Mouse (Mus musculus) midbrain, embryonic 13.5 days (tissue): Measurements from ENCODE around the gene Styk1. TPM values are rescaled to one million over a fixed set of nuclear protein-coding genes. Genes with fewer than 3 reads are reported as not detected.

Experiments
- ATAC-seq: fragments of 200-750 bp; cut with Nextera tagmentation; 2 replicates; pipeline ENCODE4 v1.8.0; 2017; ENCODE audit warnings: mild to moderate bottlenecking, moderate TSS enrichment, moderate library complexity
- H3K27ac ChIP-seq: fragments of 300-500 bp; sonication (generic); 2 replicates; pipeline ENCODE4 v1.5.1; 2015; ENCODE audit warnings: inconsistent platforms, mild to moderate bottlenecking, moderate library complexity
- H3K27me3 ChIP-seq: fragments of 300-500 bp; sonication (generic); 2 replicates; pipeline ENCODE4 v1.6.1; 2015; ENCODE audit warnings: mild to moderate bottlenecking, inconsistent platforms
- H3K36me3 ChIP-seq: fragments of 300-500 bp; sonication (generic); 2 replicates; pipeline ENCODE4 v1.6.1; 2015; ENCODE audit warnings: mild to moderate bottlenecking, inconsistent platforms
- H3K4me1 ChIP-seq: fragments of 300-500 bp; sonication (generic); replicated peaks from 2 replicates; pipeline ENCODE4 v1.6.1; 2015; ENCODE audit warnings: inconsistent platforms
- H3K4me2 ChIP-seq: fragments of 300-500 bp; sonication (generic); replicated peaks from 2 replicates; pipeline ENCODE4 v1.6.1; 2015; ENCODE audit warnings: moderate library complexity, mild to moderate bottlenecking, inconsistent platforms
- H3K4me3 ChIP-seq: fragments of 300-500 bp; sonication (generic); replicated peaks from 2 replicates; pipeline ENCODE4 v1.5.1; 2015; ENCODE audit warnings: mild to moderate bottlenecking, inconsistent platforms
- H3K9ac ChIP-seq: fragments of 300-500 bp; sonication (generic); replicated peaks from 2 replicates; pipeline ENCODE4 v1.6.1; 2015; ENCODE audit warnings: mild to moderate bottlenecking, inconsistent platforms
- H3K9me3 ChIP-seq: fragments of 300-500 bp; sonication (generic); 2 replicates; pipeline ENCODE4 v1.6.1; 2016; ENCODE audit warnings: mild to moderate bottlenecking, inconsistent platforms
- WGBS: fragments of 180-500 bp; shearing (Covaris S2); methylation state at CpG from one replicate; pipeline ENCODE4 v1.1.7; 2015; 5-methylcytosine and 5-hydroxymethylcytosine counted together
- polyA plus RNA-seq: library from polyadenylated mRNA; unstranded; fragments of >200 nt; fragmentation: Nextera tagmentation; extraction: Ambion mirVana; gene quantifications from 2 replicates; pipeline ENCODE4 v1.2.1, GENCODE M21; 2015

The Styk1 gene
- polyA plus RNA-seq = 1.2 and 1.6 TPM in 2 replicates

- Histone ChIP-seq H3K4me3 (peak within 1 kb of the TSS; percentile 31), H3K36me3 (no peaks in the 10 kb centered on the region), H3K4me1 (peaks cover 4% of the 10 kb centered on the region; the same call in 1 of the 2 replicates), H3K9me3 (no peaks in the 10 kb centered on the region), H3K27ac (no peak within 1 kb of the TSS), H3K27me3 (no peaks in the 10 kb centered on the region), H3K4me2 (peak within 1 kb of the TSS; percentile 59), H3K9ac (peak within 1 kb of the TSS; percentile 39; the same call in 1 of the 2 replicates)
- 3% methylated on average over 16 of the region's 16 CpGs for WGBS
- peak; percentile 93 for ATAC-seq
Measured at GRCm38 (mm10) chr6:131353352-131353919, at the start of gene Styk1. Gene Styk1, minus strand, starts transcription at chr6:131353597.

DNA sequence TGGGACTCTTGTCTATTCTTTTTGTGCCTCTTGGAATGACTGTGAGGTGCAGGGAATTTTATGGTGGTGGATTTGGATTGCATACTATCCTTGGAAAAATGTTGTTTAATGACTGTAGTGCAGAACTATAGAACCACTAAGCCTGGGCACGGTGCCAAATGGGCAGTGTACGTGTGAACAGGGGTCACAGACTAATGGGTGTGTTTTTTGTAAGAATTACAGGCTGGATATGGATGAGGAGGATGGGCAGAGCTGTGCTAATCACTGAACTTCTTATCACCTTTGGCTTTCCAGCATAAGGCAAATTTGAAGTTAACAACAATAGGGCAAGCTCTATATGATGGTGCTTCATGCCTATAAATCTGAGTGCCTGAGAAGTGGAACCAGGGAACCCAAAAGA lies 49.6 kb upstream of the Styk1 start:
- Histone ChIP-seq H3K27me3 (no peaks in the 10 kb centered on the region), H3K4me2 (no peak overlapping the region), H3K9ac (no peak overlapping the region), H3K4me1 (no peaks in the 10 kb centered on the region), H3K9me3 (no peaks in the 10 kb centered on the region), H3K4me3 (no peak overlapping the region), H3K27ac (no peak overlapping the region), H3K36me3 (no peaks in the 10 kb centered on the region)
- no peak for ATAC-seq
- 73% methylated on average over 2 of the region's 2 CpGs for WGBS

DNA sequence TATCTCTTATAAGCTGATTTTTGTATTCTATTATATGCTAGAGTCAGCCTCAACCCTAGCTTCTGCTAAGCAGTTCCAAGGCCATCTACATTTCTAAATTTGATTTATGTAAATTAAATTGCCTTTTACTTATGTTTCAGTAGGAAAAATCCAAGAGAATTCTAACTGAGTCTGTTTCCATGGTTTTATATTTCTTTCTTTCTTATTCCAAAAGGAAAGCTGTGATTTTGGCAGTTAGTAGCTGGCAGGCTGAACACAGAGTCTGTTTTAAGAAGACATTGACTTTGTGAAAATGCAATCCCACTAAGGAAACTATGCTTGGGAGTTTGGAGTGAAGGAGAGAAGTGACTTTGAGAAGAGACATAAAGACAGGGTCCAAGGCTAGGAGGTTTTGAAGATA lies 49.2 kb upstream of the Styk1 start:
- Histone ChIP-seq H3K9ac (no peak overlapping the region), H3K9me3 (no peaks in the 10 kb centered on the region), H3K4me1 (no peaks in the 10 kb centered on the region), H3K27ac (no peak overlapping the region), H3K36me3 (no peaks in the 10 kb centered on the region), H3K27me3 (no peaks in the 10 kb centered on the region), H3K4me2 (no peak overlapping the region), H3K4me3 (no peak overlapping the region)
- ATAC-seq = no peak

DNA sequence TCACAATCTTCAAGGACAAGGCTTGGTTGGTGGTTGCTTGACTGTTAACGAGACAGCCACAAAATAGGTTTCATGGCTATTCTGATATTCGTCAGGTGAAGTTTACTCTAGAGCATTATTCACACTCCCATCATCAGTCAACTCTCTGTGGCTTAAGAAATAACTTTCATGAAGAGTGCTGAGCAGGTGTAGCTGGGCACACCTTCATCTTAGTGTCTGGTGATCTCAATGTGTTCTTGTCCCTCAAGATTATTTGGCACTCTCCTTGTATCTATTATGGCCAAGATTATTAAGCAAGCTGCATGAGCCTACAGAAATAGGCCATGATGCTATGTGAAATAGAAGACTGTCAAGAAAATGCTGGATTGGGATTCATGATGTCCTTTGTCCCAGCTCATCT lies 47.9 kb upstream of the Styk1 start:
- WGBS = 79% methylated on average over 2 of the region's 2 CpGs
- Histone ChIP-seq H3K27me3 (no peaks in the 10 kb centered on the region), H3K4me3 (no peak overlapping the region), H3K4me2 (no peak overlapping the region), H3K36me3 (no peaks in the 10 kb centered on the region), H3K4me1 (no peaks in the 10 kb centered on the region), H3K9ac (no peak overlapping the region), H3K9me3 (no peaks in the 10 kb centered on the region), H3K27ac (no peak overlapping the region)
- no peak for ATAC-seq

GRCm38 (mm10) chr6:131396650-131397049 lies 43.3 kb upstream of the Styk1 start:
- no peaks in the 10 kb centered on the region for H3K4me1 ChIP-seq
- H3K36me3 ChIP-seq = no peaks in the 10 kb centered on the region
- H3K4me2 ChIP-seq = no peak overlapping the region
- ATAC-seq = no peak
- no peak overlapping the region for H3K9ac ChIP-seq
- no peak overlapping the region for H3K27ac ChIP-seq
- H3K4me3 ChIP-seq = no peak overlapping the region
- H3K9me3 ChIP-seq = no peaks in the 10 kb centered on the region
- H3K27me3 ChIP-seq = no peaks in the 10 kb centered on the region
- 78% methylated on average over 1 of the region's 1 CpGs for WGBS

- Histone ChIP-seq H3K4me1 (no peaks in the 10 kb centered on the region), H3K9me3 (no peaks in the 10 kb centered on the region), H3K4me3 (no peak overlapping the region), H3K36me3 (no peaks in the 10 kb centered on the region), H3K27ac (no peak overlapping the region), H3K27me3 (no peaks in the 10 kb centered on the region), H3K4me2 (no peak overlapping the region), H3K9ac (no peak overlapping the region)
- no peak for ATAC-seq
- 84% methylated on average over 4 of the region's 4 CpGs for WGBS
Measured at GRCm38 (mm10) chr6:131393873-131394660, 40.7 kb upstream of the Styk1 start.

- Histone ChIP-seq H3K9ac (peak within 1 kb of the TSS; percentile 84), H3K9me3 (no peaks in the 10 kb centered on the region), H3K36me3 (no peaks in the 10 kb centered on the region), H3K27me3 (no peaks in the 10 kb centered on the region), H3K4me1 (peaks cover 23% of the 10 kb centered on the region), H3K4me3 (peak within 1 kb of the TSS; percentile 80), H3K4me2 (peak within 1 kb of the TSS; percentile 93), H3K27ac (peak within 1 kb of the TSS; percentile 82)
- under 1% methylated on average over 75 of the region's 107 CpGs for WGBS
- peak; percentile 95 for ATAC-seq
Measured at GRCm38 (mm10) chr6:131388040-131389021, 34.9 kb upstream of the Styk1 start, which contains the start of gene Ybx3. Gene Ybx3, minus strand, starts transcription at chr6:131388476.

DNA sequence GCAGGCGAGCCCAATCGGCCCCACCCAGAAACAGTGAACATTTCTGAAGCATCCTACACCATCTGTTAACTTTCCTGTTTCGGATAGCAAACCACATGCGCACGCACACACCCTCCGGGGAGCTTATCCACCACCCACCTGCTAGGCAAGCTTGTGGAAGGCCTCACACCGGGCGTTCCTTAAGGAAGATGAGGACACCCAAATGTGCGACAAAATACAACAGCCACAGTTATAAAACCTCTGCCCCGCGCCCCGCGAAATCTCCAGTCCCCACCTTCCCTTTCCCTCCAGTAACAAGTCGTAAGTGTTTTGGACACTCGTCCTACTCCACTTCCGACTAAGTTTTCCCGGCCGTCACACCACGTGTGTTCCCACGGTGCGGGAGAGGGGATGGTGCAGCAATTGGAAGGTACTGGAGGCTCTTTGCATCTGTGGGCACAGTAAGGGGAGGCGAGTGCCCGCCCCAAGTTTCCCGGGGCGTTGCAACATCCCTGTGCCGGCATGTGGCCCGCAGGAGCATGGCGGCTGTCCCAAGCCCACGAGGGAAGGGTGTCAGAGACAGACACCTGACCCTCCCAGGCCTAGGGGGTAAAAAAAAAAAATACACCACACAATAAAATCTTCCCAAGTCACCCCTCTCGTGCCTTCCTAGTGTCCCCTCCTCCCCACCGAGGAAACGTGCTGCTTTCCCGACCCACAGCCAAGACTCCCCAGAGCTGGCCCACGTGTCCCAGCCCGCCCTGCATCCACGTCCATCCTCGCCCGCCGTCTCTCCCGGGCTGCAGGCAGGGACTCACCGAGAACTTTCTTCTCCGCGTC lies 34.0 kb upstream of the Styk1 start:
- Histone ChIP-seq H3K9ac (peak overlapping the region; percentile 84), H3K4me3 (peak overlapping the region; percentile 80), H3K27ac (peak overlapping the region; percentile 82), H3K4me1 (peaks cover 30% of the 10 kb centered on the region), H3K27me3 (no peaks in the 10 kb centered on the region), H3K9me3 (no peaks in the 10 kb centered on the region), H3K4me2 (peak overlapping the region; percentile 93), H3K36me3 (no peaks in the 10 kb centered on the region)
- ATAC-seq = peak; percentile 72
- under 1% methylated on average over 43 of the region's 43 CpGs for WGBS

DNA sequence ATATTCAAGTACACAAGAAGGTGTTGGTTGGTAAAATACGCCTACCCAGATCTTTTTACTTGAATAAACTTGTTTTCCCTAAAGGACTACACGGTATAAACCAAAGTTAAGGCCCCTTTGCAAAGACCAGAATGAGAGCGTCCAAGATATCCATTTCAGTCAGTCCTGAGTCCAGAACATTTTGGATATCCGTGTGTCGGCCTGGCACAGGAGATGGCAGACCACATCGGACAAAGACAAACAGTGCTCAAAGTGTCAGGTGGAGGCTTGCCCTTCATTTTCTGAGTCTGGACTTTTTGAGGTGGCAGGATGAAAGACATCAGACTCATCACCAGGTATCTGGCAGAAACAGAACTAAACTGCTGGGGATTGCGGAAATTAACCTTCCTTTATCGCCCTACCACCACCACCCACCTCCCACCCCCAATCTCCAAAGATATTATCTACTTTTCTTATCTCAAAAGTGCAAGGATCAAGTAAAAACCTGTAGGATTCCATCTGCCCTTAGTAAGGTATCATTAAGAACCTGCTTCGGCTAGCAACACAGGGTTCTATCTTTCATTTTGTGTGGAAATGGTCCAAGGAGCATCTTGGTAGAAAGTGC lies 33.1 kb upstream of the Styk1 start:
- Histone ChIP-seq H3K27me3 (no peaks in the 10 kb centered on the region), H3K9ac (peak overlapping the region; percentile 84), H3K36me3 (no peaks in the 10 kb centered on the region), H3K4me1 (peaks cover 36% of the 10 kb centered on the region), H3K4me3 (peak overlapping the region; percentile 80), H3K4me2 (peak overlapping the region; percentile 93), H3K9me3 (no peaks in the 10 kb centered on the region), H3K27ac (no peak overlapping the region)
- 50% methylated on average over 9 of the region's 9 CpGs for WGBS
- no peak for ATAC-seq

DNA sequence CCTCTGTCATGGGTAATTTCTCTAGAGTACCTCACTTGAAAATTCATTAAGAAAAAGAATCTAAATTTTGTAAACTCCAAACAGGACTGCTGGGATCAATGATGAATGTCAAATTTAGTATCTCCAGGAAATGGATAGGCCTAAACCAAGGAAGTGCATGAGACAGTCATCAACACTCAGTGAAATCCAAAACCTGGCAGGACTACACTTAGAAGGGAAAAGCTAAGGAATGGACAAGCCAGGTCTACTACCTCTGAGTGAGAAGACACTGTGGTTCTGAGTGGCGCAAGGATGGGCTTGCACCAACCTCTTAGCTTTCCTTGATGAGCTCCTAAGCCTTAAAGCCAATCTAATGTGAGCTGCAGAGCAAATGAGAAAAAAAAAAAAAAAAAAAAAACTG lies 32.1 kb upstream of the Styk1 start:
- Histone ChIP-seq H3K27ac (no peak overlapping the region), H3K27me3 (no peaks in the 10 kb centered on the region), H3K9me3 (no peaks in the 10 kb centered on the region), H3K9ac (no peak overlapping the region), H3K4me3 (no peak overlapping the region), H3K36me3 (0 out of 2 replicates have a peak, but pooled peaks cover 5% of the 10 kb centered on the region), H3K4me1 (peaks cover 36% of the 10 kb centered on the region), H3K4me2 (no peak overlapping the region)
- ATAC-seq = no peak
- 93% methylated on average over 1 of the region's 1 CpGs for WGBS
